Mouse (Mus musculus) ES-Bruce4 (cell line): Measurements from ENCODE around the gene C3. TPM values are rescaled to one million over a fixed set of nuclear protein-coding genes. Genes with fewer than 3 reads are reported as not detected.

Experiments used
- H3K27ac ChIP-seq: 2 replicates; pipeline ENCODE4 v1.5.1; 2012; ENCODE audit warnings: low read length, inconsistent platforms; ENCODE audit not compliant: insufficient read depth
- H3K27me3 ChIP-seq: 2 replicates; pipeline ENCODE4 v1.6.1; 2012; ENCODE audit warnings: mild to moderate bottlenecking, low read length, inconsistent platforms; ENCODE audit not compliant: control insufficient read depth, poor library complexity, insufficient read depth, severe bottlenecking
- H3K36me3 ChIP-seq: 2 replicates; pipeline ENCODE4 v1.6.1; 2012; ENCODE audit warnings: inconsistent platforms, mild to moderate bottlenecking, low read length, moderate library complexity; ENCODE audit not compliant: control insufficient read depth, poor library complexity, insufficient read depth, severe bottlenecking
- H3K4me1 ChIP-seq: one replicate; pipeline ENCODE4 v1.8.1; 2011; ENCODE audit warnings: low read length; ENCODE audit not compliant: control insufficient read depth, insufficient read depth
- H3K4me3 ChIP-seq: 2 replicates; pipeline ENCODE4 v1.5.1; 2011; ENCODE audit warnings: low read depth, mild to moderate bottlenecking, low read length
- H3K9ac ChIP-seq: 2 replicates; pipeline ENCODE4 v1.6.1; 2012; ENCODE audit warnings: low read depth, mild to moderate bottlenecking, inconsistent platforms; ENCODE audit not compliant: poor library complexity, severe bottlenecking
- H3K9me3 ChIP-seq: replicated peaks from 2 replicates; pipeline ENCODE4 v1.6.1; 2012; ENCODE audit warnings: mild to moderate bottlenecking, low read length, inconsistent platforms; ENCODE audit not compliant: control insufficient read depth, poor library complexity, insufficient read depth, severe bottlenecking
- CTCF ChIP-seq: IDR thresholded peaks from one replicate; pipeline ENCODE4 v1.8.1; 2011; ENCODE audit warnings: low read depth, low read length
- EP300 ChIP-seq: IDR thresholded peaks from 2 replicates; pipeline ENCODE4 v1.6.1; 2011; ENCODE audit warnings: low read depth, low read length; ENCODE audit not compliant: insufficient read depth
- POLR2A ChIP-seq: IDR thresholded peaks from one replicate; pipeline ENCODE4 v1.8.1; 2011; ENCODE audit warnings: low read length; ENCODE audit not compliant: insufficient read depth
- polyA plus RNA-seq: library from polyadenylated mRNA; stranded (reverse); fragments of >200 nt; gene quantifications from 2 replicates; pipeline ENCODE4 v1.2.4, GENCODE M21; 2011; ENCODE audit warnings: low read depth; ENCODE audit not compliant: missing spikeins, insufficient read depth, insufficient read length

Gene C3
- polyA plus RNA-seq, 1 experiment: 0.94 TPM

DNA sequence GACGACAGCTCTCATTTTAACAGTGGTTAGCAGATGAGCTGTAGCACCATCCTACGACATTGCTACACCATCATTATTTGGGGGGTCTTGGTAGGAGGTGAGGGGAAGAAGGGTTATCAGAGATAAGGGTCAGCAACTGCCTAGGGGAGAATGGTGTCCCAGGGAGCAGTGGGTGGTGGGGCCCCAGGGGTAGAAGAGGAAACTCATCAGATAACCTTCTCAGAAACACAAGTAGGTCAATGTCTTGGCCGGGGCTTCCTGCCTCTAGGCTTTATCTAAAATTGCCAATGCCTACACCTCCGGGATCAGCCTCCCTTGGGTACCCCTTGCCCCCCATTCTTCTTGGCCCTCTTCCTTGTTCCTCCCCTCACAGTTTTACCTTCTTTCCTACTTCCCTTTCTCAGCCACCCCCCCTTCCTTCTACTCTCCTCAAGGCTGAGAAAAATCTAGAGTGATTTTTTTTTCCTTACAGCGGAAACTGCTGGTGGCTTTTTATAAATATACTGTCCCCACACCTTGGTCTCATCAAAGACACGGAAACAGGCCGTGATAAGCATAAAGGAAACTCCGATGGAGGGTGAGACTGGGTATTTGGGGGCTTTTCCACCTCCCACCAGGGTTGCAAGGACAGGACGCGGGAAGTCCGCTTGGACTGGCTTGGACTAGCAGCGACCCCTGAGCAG is 39.3 kb downstream of the C3 start:
- no peaks in the 10 kb centered on the region for H3K36me3 ChIP-seq
- no peaks in the 10 kb centered on the region for H3K27me3 ChIP-seq
- H3K9ac ChIP-seq: no peak overlapping the region
- no peak overlapping the region for H3K27ac ChIP-seq
- TF ChIP-seq CTCF (no peak), POLR2A (no peak), EP300 (no peak)
- no peak overlapping the region for H3K4me3 ChIP-seq
- H3K9me3 ChIP-seq: no peaks in the 10 kb centered on the region
- no peaks in the 10 kb centered on the region for H3K4me1 ChIP-seq

- Histone ChIP-seq H3K4me3 (no peak overlapping the region), H3K27ac (no peak overlapping the region), H3K4me1 (no peaks in the 10 kb centered on the region), H3K27me3 (no peaks in the 10 kb centered on the region), H3K9me3 (no peaks in the 10 kb centered on the region), H3K9ac (no peak overlapping the region), H3K36me3 (no peaks in the 10 kb centered on the region)
- no peak for TF ChIP-seq CTCF
- no peak for TF ChIP-seq POLR2A
- TF ChIP-seq EP300: no peak
These were observed 42.3 kb downstream of the C3 start for GRCm38 (mm10) chr17:57185641-57186040.

- H3K9me3 ChIP-seq: no peaks in the 10 kb centered on the region
- TF ChIP-seq EP300 (no peak), POLR2A (no peak), CTCF (no peak)
These were observed 45.1 kb downstream of the C3 start for GRCm38 (mm10) chr17:57182871-57183270.

GRCm38 (mm10) chr17:57180363-57180762 is 47.6 kb downstream of the C3 start:
- H3K4me3 ChIP-seq: no peak overlapping the region
- no peaks in the 10 kb centered on the region for H3K4me1 ChIP-seq
- H3K9ac ChIP-seq: no peak overlapping the region
- H3K9me3 ChIP-seq: no peaks in the 10 kb centered on the region
- no peaks in the 10 kb centered on the region for H3K36me3 ChIP-seq
- no peak overlapping the region for H3K27ac ChIP-seq
- H3K27me3 ChIP-seq: no peaks in the 10 kb centered on the region
- TF ChIP-seq EP300 (no peak), POLR2A (no peak), CTCF (peak; percentile 65)

More at GRCm38 (mm10) chr17:57182871-57183270, 45.1 kb downstream of the C3 start:
- no peaks in the 10 kb centered on the region for H3K27me3 ChIP-seq
- H3K4me1 ChIP-seq: no peaks in the 10 kb centered on the region
- no peak overlapping the region for H3K4me3 ChIP-seq
- no peak overlapping the region for H3K27ac ChIP-seq
- no peaks in the 10 kb centered on the region for H3K36me3 ChIP-seq
- no peak overlapping the region for H3K9ac ChIP-seq

- TF ChIP-seq CTCF: no peak
- no peak for TF ChIP-seq POLR2A
- TF ChIP-seq EP300: no peak
- no peaks in the 10 kb centered on the region for H3K27me3 ChIP-seq
- H3K4me3 ChIP-seq: no peak overlapping the region
- H3K4me1 ChIP-seq: no peaks in the 10 kb centered on the region
- H3K9me3 ChIP-seq: peaks cover 4% of the 10 kb centered on the region; the same call in 1 of the 2 replicates
- no peaks in the 10 kb centered on the region for H3K36me3 ChIP-seq
- no peak overlapping the region for H3K27ac ChIP-seq
- H3K9ac ChIP-seq: no peak overlapping the region
These were observed 54.6 kb downstream of the C3 start for GRCm38 (mm10) chr17:57173351-57173750.

- no peaks in the 10 kb centered on the region for H3K4me1 ChIP-seq
- peaks cover 4% of the 10 kb centered on the region; the same call in 1 of the 2 replicates for H3K9me3 ChIP-seq
- no peak overlapping the region for H3K9ac ChIP-seq
- H3K27ac ChIP-seq: no peak overlapping the region
- no peak for TF ChIP-seq CTCF
- no peak for TF ChIP-seq POLR2A
- no peak for TF ChIP-seq EP300
- no peaks in the 10 kb centered on the region for H3K27me3 ChIP-seq
- H3K4me3 ChIP-seq: no peak overlapping the region
- no peaks in the 10 kb centered on the region for H3K36me3 ChIP-seq
These were observed 55.6 kb downstream of the C3 start for GRCm38 (mm10) chr17:57172378-57172777.
